Mouse (Mus musculus) right cerebral cortex, postnatal 14 days (tissue): ENCODE measurements around the gene Kcnv2.

ENCODE experiments used
- DNase-seq: peaks from one replicate; pipeline ENCODE4 v3.0.0; 2022

Gene Kcnv2

DNA sequence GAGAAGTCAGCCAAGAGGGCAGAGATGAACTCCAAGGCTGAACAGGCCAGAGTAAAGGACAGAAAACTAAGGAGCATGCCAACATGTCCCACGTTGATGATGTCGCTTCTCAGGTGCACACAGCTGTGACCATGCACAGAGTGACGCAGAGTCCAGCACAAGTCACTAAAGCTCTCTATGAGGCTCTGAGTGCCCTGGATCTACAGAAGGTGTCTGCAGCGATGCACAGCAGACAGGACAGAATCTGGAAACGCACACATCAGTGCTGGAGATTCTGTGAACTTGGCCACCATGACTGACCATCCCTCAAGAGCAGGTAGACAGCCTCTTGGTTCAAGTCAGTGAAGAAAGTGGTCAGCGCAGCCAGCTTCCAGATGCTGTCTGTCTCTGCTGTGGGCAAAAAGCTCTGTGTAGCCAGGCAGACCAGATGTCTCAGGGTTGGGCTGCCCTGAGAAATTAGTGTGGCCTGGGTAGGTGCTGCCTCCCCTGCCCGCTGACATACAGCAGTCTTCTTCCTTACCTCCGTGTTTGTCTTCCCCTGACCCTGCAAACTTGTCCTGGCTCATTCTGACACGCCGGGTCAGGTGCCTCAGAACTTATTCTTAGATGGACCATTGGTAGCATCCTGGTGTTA lies 43.8 kb downstream of the Kcnv2 start:
- DNase-seq, result no peak

DNA sequence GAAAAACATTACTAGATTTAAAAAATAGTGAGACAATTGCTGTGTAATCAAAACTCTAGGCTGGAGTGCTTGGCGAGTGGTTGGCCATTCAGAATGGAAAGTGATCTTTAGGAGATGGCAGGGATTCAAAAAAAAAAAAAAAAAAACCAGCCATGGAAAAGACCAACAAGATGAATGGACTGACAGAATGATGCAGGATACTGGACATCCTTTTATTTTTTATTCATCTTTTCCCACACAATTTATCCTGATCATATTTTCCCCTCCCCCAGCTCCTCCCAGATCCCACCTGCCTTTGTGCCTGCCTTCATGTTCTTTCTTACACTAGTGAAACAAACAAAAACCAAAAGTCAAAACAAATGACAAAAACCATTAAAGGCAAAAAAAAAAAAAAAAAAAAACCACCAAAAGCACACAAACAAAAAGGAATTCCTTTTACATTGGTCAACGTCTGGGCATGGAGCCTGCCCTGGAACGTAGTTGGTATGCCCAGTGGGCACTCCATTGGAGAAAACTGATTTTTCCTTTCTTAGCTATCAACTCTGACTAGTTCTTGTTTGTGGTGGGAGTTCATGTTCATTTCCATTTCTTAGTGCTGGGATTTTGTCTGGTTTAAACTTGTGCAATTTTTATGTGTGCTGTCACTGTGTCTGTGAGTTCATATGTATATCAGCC lies 47.2 kb downstream of the Kcnv2 start:
- DNase-seq, result no peak

DNA sequence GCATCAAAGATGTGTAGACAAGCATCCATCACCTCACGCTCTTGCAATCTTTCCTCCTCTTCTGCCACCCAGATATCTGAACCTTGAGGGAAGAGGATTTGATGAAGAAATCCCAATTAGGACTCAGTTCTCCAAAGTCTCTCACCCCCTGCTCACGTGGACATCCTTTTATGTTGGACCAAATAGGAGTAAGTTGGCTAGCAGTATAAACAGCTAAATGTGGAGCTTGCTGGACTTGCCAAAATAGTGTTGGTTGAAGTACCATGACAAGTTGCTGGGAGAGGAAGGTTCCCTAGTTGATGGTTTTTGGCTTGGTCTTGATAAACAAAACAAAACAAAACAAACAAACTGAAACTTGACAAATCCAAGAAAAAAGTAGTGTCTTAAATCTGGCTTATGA lies 47.8 kb downstream of the Kcnv2 start:
- DNase-seq, result no peak

DNA sequence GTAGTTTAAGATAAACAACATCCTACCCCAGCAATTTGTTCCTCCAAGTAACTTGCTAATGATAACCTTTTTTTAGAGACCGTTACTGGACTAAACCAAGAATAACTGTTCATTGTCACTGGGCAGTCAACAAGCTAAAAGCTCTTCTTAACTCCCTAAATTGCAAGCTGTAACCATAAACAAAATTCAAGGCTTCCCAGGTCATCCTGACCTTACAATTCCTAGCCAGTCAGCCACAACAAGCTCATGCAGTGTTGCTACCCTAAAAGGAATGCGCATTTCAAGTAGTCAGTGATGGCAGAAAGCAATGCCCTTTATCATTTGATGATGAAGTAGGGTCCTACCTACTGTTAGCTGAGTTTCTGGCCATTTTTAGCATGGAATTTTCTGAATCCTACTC lies 48.4 kb downstream of the Kcnv2 start:
- no peak for DNase-seq

DNA sequence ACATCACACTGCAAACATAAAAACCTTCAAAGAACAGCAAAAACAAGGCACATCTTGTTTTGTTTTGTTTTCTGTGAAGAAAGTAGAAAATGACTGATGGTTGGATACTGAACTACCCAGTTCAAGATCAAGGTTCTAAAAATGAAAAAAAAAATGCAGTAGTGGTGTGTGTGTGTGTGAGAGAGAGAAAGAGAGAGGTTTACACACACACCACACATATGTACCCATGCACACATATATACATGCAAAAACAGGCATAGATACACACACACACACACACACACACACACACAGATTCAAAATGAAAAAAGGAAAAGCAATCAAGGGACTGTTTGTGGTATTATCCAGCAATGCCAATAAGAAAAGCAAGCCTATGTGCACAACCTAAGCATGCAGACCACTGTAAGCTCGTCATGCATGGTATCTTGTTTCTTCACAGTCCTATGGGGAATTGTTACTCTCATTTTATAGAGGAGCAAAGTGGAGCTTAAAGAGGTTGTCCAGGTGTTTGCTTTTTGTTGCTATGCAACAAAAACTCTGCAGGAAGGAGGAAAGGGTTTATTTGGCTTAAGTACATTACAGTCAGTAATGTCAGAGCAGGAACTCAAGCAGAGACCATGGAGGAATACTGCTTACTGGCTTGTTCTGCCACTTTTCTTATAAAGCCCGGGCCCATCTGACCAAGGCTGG lies 57.5 kb downstream of the Kcnv2 start:
- DNase-seq, result no peak

DNA sequence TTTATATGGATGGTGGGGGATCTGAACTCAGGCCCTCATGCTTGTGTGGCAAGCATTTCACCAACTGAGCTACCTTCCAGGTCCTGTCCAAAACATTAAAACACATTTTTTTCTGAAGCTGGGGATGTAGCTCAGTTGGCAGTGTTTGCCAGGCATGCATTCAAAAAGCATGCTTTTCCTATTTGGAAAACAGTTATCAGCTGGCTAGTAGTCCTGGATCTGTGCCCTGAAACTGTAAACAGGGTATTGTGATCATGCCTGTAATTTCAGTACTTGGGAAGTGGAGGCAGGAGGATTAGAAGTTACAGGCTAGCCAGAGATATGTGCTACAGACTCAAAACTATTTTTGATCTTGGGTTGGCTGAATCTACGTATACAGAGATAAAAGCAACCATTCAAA lies 59.7 kb downstream of the Kcnv2 start:
- no peak for DNase-seq

DNA sequence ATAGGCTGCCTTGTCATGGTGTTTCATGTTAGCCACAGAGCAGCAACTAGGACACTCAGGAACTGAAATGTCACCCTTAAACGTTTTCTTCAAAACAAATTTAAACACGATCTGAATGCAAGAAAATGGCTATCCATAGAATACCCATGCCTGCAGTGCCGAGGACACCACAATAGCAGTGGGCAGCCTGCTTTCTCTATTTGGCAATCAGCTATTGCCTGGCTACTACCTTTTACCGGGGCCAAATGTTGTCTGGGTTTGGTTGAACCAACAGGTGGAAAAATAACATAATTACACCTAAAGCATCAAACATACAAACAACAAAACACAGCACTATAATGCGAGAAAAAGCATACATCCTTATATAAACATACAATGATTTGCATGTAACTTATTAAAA lies 60.9 kb downstream of the Kcnv2 start:
- DNase-seq, result no peak

DNA sequence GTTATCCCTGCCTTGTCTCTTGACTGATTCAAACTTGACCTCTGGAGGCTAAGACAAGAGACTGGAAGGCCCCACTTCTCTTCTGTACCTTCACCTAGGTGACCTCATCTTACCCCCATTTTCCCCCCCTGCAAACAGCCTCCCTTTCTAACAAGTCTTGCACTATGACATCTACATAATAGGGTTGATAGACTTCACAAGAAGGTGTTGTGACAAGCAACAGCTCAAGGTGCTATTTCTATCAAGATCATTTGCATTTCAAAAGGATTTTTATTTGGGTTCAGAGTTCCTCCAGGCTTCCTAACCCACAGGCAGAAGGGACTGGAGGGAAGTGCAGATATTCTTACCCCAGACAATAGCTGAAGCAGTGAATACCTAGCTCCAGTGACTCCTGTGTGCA lies 62.9 kb downstream of the Kcnv2 start:
- no peak for DNase-seq
